Mouse (Mus musculus) liver, embryonic 14.5 days (tissue): ENCODE measurements around the gene Stum. TPM values are rescaled to one million over a fixed set of nuclear protein-coding genes. Genes with fewer than 3 reads are reported as not detected.
A peak's percentile ranks its signal among the peaks of the same experiment; 100 is the strongest.

Experiments
- ATAC-seq: fragments of 200-750 bp; cut with Nextera tagmentation; 2 replicates; pipeline ENCODE4 v1.8.0; 2017; ENCODE audit warnings: moderate number of reproducible peaks, mild to moderate bottlenecking, moderate library complexity; ENCODE audit not compliant: insufficient read depth
- DNase-seq, 3 experiments: peaks; one replicate each; pipeline ENCODE4 v3.0.0-alpha.2; 2012 to 2013; ENCODE audit warnings: low read depth in 3 of 3, low spot score in 3 of 3
- H3K27ac ChIP-seq: fragments of 300-500 bp; sonication (generic); 2 replicates; pipeline ENCODE4 v1.5.1; 2014; ENCODE audit warnings: moderate library complexity, mild to moderate bottlenecking, control low read depth, inconsistent platforms
- H3K27me3 ChIP-seq: fragments of 300-500 bp; sonication (generic); 2 replicates; pipeline ENCODE4 v1.6.1; 2014; ENCODE audit warnings: mild to moderate bottlenecking, low read length, moderate library complexity; ENCODE audit not compliant: control insufficient read depth, insufficient read depth
- H3K36me3 ChIP-seq: fragments of 300-500 bp; sonication (generic); replicated peaks from 2 replicates; pipeline ENCODE4 v1.6.1; 2014; ENCODE audit warnings: low read depth; ENCODE audit not compliant: control insufficient read depth, insufficient read depth
- H3K4me1 ChIP-seq, 2 experiments: fragments of 200-500 bp in 1 of 2; fragments of 300-500 bp in 1 of 2; sonication (generic) in 1 of 2; replicated peaks; 2 replicates each; pipeline ENCODE4 v1.6.1; 2012 to 2014; ENCODE audit warnings: antibody characterized with exemption in 1 of 2, inconsistent platforms in 1 of 2, low read length in 1 of 2; ENCODE audit not compliant: control insufficient read depth in 2 of 2, insufficient read depth in 2 of 2
- H3K4me2 ChIP-seq: fragments of 300-500 bp; sonication (generic); 2 replicates; pipeline ENCODE4 v1.6.1; 2014; ENCODE audit warnings: low read depth, mild to moderate bottlenecking, control low read depth, moderate library complexity
- H3K4me3 ChIP-seq, 2 experiments: fragments of 200-500 bp in 1 of 2; fragments of 300-500 bp in 1 of 2; sonication (generic) in 1 of 2; 2 replicates each; pipeline ENCODE4 v1.5.1; 2012 to 2014; ENCODE audit warnings: low read depth in 2 of 2, low read length in 2 of 2, mild to moderate bottlenecking in 2 of 2, control low read depth in 1 of 2, inconsistent platforms in 1 of 2, moderate library complexity in 1 of 2; ENCODE audit not compliant: insufficient read depth in 1 of 2
- H3K9ac ChIP-seq: fragments of 300-500 bp; sonication (generic); replicated peaks from 2 replicates; pipeline ENCODE4 v1.6.1; 2014; ENCODE audit warnings: mild to moderate bottlenecking, control low read depth, moderate library complexity
- H3K9me3 ChIP-seq: fragments of 300-500 bp; sonication (generic); 2 replicates; pipeline ENCODE4 v1.6.1; 2016; ENCODE audit warnings: low read length, mixed read lengths; ENCODE audit not compliant: control insufficient read depth
- CTCF ChIP-seq: IDR thresholded peaks from 2 replicates; pipeline ENCODE4 v1.5.1; 2016; ENCODE audit warnings: antibody characterized with exemption, low read depth, control low read depth
- EP300 ChIP-seq: IDR thresholded peaks from 2 replicates; pipeline ENCODE4 v1.6.1; 2016; ENCODE audit warnings: antibody characterized with exemption, low read depth
- WGBS: fragments of 180-500 bp; shearing (Covaris S2); extraction: QIAGEN DNeasy Blood & Tissue Kit; methylation state at CpG from one replicate; pipeline ENCODE4 v1.1.7; 2014; ENCODE audit not compliant: insufficient replicate concordance; 5-methylcytosine and 5-hydroxymethylcytosine counted together
- polyA plus RNA-seq, 2 experiments: library from polyadenylated mRNA; depleted of rRNA in 1 of 2; stranded (reverse) in 1 of 2; unstranded in 1 of 2; fragments of >200 nt; fragmentation: Nextera tagmentation in 1 of 2; extraction: Ambion mirVana in 1 of 2; gene quantifications; 2 replicates each; pipeline versions ENCODE4 v1.2.1 to v1.2.3; 2012 to 2014

Stum gene
- polyA plus RNA-seq, 2 experiments = 0.04 TPM; not detected in 1

- Histone ChIP-seq H3K4me1 (peaks cover 0 to 25% of the 10 kb centered on the region in 2 experiments; a peak in 2 of 4 replicates), H3K4me3 (no peak overlapping the region), H3K9ac (no peak overlapping the region), H3K27me3 (no peaks in the 10 kb centered on the region), H3K36me3 (no peaks in the 10 kb centered on the region), H3K4me2 (no peak overlapping the region), H3K27ac (no peak overlapping the region), H3K9me3 (no peaks in the 10 kb centered on the region)
- ATAC-seq (no peak), DNase-seq (no peak)
- WGBS = 61% methylated on average over 11 of the region's 11 CpGs
- no peak for TF ChIP-seq CTCF
- no peak for TF ChIP-seq EP300
Measured at GRCm38 (mm10) chr1:180406336-180407035, 76.8 kb downstream of the Stum start.

DNA sequence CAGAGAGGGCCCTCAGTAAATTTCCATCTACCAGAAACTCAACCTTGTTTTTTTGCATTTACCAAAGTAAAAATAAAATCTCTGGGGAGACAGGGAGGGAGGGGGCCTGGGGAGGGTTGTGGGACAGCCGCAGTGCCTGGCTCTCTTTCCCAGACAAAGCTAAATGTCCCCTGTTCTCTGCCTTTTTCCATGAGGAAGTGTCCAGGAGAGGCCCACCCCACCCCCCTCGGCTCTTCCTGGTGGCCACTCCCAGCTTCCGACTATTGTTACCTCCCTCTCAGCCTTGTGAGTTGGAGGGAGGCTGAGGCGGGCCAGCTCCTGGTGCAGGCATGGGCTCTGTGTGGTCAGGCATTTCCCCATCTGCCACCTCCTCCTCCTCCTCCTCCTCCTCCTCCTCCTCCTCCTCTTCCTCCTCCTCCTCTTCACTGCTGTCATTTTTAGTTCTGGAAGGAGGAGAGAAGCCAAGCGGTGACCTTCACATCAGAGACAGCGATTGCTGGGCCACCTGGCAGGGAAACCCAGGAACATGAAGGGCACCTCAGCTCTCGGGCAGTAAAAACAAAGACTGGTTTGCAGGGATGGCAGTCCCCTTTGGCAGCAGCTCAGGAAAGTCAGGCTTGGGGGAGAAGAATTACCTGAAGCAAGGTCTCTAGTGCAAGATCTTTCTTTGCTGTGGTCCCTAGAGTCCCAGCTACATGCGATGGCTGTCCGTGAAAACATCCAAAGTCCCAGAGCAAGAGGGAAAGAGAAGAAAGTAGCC, 77.5 kb downstream of the Stum start:
- 53% methylated on average over 9 of the region's 9 CpGs for WGBS
- Histone ChIP-seq H3K4me1 (peaks cover 0 to 25% of the 10 kb centered on the region in 2 experiments; a peak in 2 of 4 replicates), H3K36me3 (no peaks in the 10 kb centered on the region), H3K27ac (no peak overlapping the region), H3K4me3 (no peak overlapping the region), H3K27me3 (no peaks in the 10 kb centered on the region), H3K9me3 (no peaks in the 10 kb centered on the region), H3K9ac (no peak overlapping the region), H3K4me2 (no peak overlapping the region)
- DNase-seq (no peak), ATAC-seq (no peak)
- TF ChIP-seq CTCF = no peak

DNA sequence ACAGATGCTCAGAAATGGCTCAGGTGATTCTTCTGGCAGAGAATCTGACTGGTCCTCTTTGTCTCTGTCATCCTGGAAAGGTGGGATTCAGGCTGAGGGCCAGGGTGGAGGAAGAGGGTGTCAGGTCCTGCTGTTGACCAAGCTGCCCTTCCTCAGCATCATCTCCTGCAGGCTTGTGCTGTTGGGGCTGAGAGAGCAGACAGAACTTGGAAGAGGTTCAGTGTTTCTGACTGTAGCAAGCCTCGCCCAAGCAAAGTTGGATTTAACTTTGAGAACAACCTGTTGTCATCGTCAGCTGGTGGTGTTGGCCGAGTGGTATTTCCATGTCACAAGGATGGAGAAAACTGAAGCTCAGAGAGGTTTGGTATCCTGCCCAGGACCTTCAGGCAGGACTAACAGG, 78.6 kb downstream of the Stum start:
- Histone ChIP-seq H3K27me3 (no peaks in the 10 kb centered on the region), H3K36me3 (no peaks in the 10 kb centered on the region), H3K4me1 (peaks cover 0 to 25% of the 10 kb centered on the region in 2 experiments; a peak in 2 of 4 replicates), H3K4me2 (no peak overlapping the region), H3K27ac (no peak overlapping the region), H3K9me3 (no peaks in the 10 kb centered on the region), H3K9ac (no peak overlapping the region), H3K4me3 (no peak overlapping the region)
- ATAC-seq (no peak), DNase-seq (no peak)
- 59% methylated on average over 3 of the region's 3 CpGs for WGBS
- TF ChIP-seq EP300 = no peak
- no peak for TF ChIP-seq CTCF

DNA sequence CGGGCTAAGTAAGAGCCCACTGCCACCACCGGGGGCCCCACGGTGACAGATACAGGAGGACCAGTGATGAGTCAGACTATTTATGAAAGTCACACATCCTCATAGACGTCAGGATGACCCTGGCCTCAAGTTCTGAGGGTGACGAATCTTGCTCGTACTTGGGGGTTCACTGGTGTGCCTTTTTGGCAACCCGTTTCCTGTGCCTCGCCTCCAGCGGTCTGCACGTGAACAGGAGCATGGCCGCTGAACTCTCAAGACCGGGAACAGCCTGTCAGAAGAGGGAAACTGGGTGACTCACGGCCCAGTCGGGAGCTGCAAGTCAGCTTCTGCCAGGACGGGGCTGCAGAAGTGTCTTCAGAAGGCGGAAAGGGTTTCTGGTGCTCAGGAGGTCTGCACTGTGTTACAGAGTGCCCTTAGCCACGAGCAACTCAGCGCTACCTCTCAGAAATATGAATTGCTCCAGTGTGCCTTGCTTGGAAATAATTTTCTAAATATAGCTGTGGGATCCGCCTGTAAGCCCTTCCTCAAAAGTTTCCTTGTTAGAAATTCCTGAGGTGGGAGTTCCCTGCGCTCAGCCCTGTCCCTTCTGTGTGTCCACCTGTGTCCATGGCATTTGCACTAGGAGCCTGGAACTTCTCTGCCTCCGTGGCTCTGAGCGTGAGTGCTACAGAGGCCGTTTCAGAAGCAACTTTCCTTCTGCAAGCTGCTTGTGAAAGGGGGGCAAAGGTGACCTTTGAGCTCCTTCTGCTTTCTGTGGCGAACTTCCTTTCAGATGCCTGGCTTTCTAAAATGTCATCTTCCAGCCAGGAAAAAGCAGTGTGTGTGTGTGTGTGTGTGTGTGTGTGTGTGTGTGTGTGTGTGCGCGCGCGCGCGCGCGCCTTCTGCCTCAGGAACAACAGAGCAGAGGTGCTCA, 79.4 kb downstream of the Stum start:
- H3K4me3 ChIP-seq = no peak overlapping the region
- ATAC-seq (peak; percentile 39; the same call in 1 of the 2 replicates), DNase-seq (peak in 1 of 3 experiments; percentile 57)
- peaks cover 0 to 22% of the 10 kb centered on the region in 2 experiments; a peak in 2 of 4 replicates for H3K4me1 ChIP-seq
- H3K4me2 ChIP-seq = peak overlapping the region; percentile 36
- H3K36me3 ChIP-seq = no peaks in the 10 kb centered on the region
- TF ChIP-seq EP300 = no peak
- no peak for TF ChIP-seq CTCF
- H3K27ac ChIP-seq = no peak overlapping the region
- no peaks in the 10 kb centered on the region for H3K9me3 ChIP-seq
- H3K9ac ChIP-seq = no peak overlapping the region
- 18% methylated on average over 32 of the region's 32 CpGs for WGBS
- no peaks in the 10 kb centered on the region for H3K27me3 ChIP-seq
